Mouse (Mus musculus): Measurements from ENCODE around the gene Nrip1. TPM values are rescaled to one million over a fixed set of nuclear protein-coding genes. Genes with fewer than 3 reads are reported as not detected.

Gene Nrip1
- 16.0 and 16.3 TPM in 2 replicates for polyA plus RNA-seq (2011; ENCODE audit: insufficient read length, low read depth, missing spikeins)

GRCm38 (mm10) chr16:76373671-76374091, at the start of gene Nrip1:
TSS of gene Nrip1 (minus strand) at chr16:76373827.
- Histone ChIP-seq H3K27ac (ENCODE audit: insufficient read depth, low read length) (peak within 1 kb of the TSS; percentile 94), H3K4me1 (ENCODE audit: control insufficient read depth, insufficient read depth, low read length) (peaks cover 2% of the 10 kb centered on the region), H3K4me3 (ENCODE audit: insufficient read depth, low read length) (peak within 1 kb of the TSS; percentile 88)
- peak; percentile 47 for TF ChIP-seq POLR2A (IDR thresholded peaks at IDR 0.05; ENCODE audit: low read depth, low read length)
- TF ChIP-seq CTCF (IDR thresholded peaks at IDR 0.05; ENCODE audit: borderline replicate concordance, insufficient read depth, low read length) = no peak

GRCm38 (mm10) chr16:76422531-76422930, 48.9 kb upstream of the Nrip1 start:
- no peak overlapping the region for H3K27ac ChIP-seq (ENCODE audit: insufficient read depth, low read length)
- H3K4me3 ChIP-seq (ENCODE audit: insufficient read depth, low read length) = no peak overlapping the region
- H3K4me1 ChIP-seq (ENCODE audit: control insufficient read depth, insufficient read depth, low read length) = no peaks in the 10 kb centered on the region
- TF ChIP-seq POLR2A (IDR thresholded peaks at IDR 0.05; ENCODE audit: low read depth, low read length) = no peak
- no peak for TF ChIP-seq CTCF (IDR thresholded peaks at IDR 0.05; ENCODE audit: borderline replicate concordance, insufficient read depth, low read length)

GRCm38 (mm10) chr16:76419849-76420248, 46.2 kb upstream of the Nrip1 start:
- H3K4me1 ChIP-seq (ENCODE audit: control insufficient read depth, insufficient read depth, low read length) = no peaks in the 10 kb centered on the region
- no peak overlapping the region for H3K4me3 ChIP-seq (ENCODE audit: insufficient read depth, low read length)
- no peak overlapping the region for H3K27ac ChIP-seq (ENCODE audit: insufficient read depth, low read length)
- TF ChIP-seq POLR2A (IDR thresholded peaks at IDR 0.05; ENCODE audit: low read depth, low read length) (no peak), CTCF (IDR thresholded peaks at IDR 0.05; ENCODE audit: borderline replicate concordance, insufficient read depth, low read length) (no peak)

GRCm38 (mm10) chr16:76416477-76416876, 42.9 kb upstream of the Nrip1 start:
- TF ChIP-seq CTCF (IDR thresholded peaks at IDR 0.05; ENCODE audit: borderline replicate concordance, insufficient read depth, low read length) (no peak), POLR2A (IDR thresholded peaks at IDR 0.05; ENCODE audit: low read depth, low read length) (no peak)
- Histone ChIP-seq H3K27ac (ENCODE audit: insufficient read depth, low read length) (no peak overlapping the region), H3K4me3 (ENCODE audit: insufficient read depth, low read length) (no peak overlapping the region), H3K4me1 (ENCODE audit: control insufficient read depth, insufficient read depth, low read length) (no peaks in the 10 kb centered on the region)

- H3K4me3 ChIP-seq (ENCODE audit: insufficient read depth, low read length) = no peak overlapping the region
- no peak overlapping the region for H3K27ac ChIP-seq (ENCODE audit: insufficient read depth, low read length)
- TF ChIP-seq POLR2A (IDR thresholded peaks at IDR 0.05; ENCODE audit: low read depth, low read length) = no peak
- no peak for TF ChIP-seq CTCF (IDR thresholded peaks at IDR 0.05; ENCODE audit: borderline replicate concordance, insufficient read depth, low read length)
- no peaks in the 10 kb centered on the region for H3K4me1 ChIP-seq (ENCODE audit: control insufficient read depth, insufficient read depth, low read length)
Observed at GRCm38 (mm10) chr16:76416060-76416438, 42.4 kb upstream of the Nrip1 start.

- no peaks in the 10 kb centered on the region for H3K4me1 ChIP-seq (ENCODE audit: control insufficient read depth, insufficient read depth, low read length)
- H3K27ac ChIP-seq (ENCODE audit: insufficient read depth, low read length) = no peak overlapping the region
- TF ChIP-seq CTCF (IDR thresholded peaks at IDR 0.05; ENCODE audit: borderline replicate concordance, insufficient read depth, low read length) (no peak), POLR2A (IDR thresholded peaks at IDR 0.05; ENCODE audit: low read depth, low read length) (no peak)
- H3K4me3 ChIP-seq (ENCODE audit: insufficient read depth, low read length) = no peak overlapping the region
Observed at GRCm38 (mm10) chr16:76415407-76416059, 41.9 kb upstream of the Nrip1 start.

GRCm38 (mm10) chr16:76414528-76414927, 40.9 kb upstream of the Nrip1 start:
- Histone ChIP-seq H3K27ac (ENCODE audit: insufficient read depth, low read length) (no peak overlapping the region), H3K4me3 (ENCODE audit: insufficient read depth, low read length) (no peak overlapping the region), H3K4me1 (ENCODE audit: control insufficient read depth, insufficient read depth, low read length) (no peaks in the 10 kb centered on the region)
- no peak for TF ChIP-seq CTCF (IDR thresholded peaks at IDR 0.05; ENCODE audit: borderline replicate concordance, insufficient read depth, low read length)

- TF ChIP-seq POLR2A (IDR thresholded peaks at IDR 0.05; ENCODE audit: low read depth, low read length) (no peak), CTCF (IDR thresholded peaks at IDR 0.05; ENCODE audit: borderline replicate concordance, insufficient read depth, low read length) (no peak)
- Histone ChIP-seq H3K4me3 (ENCODE audit: insufficient read depth, low read length) (no peak overlapping the region), H3K4me1 (ENCODE audit: control insufficient read depth, insufficient read depth, low read length) (peaks cover 4% of the 10 kb centered on the region; the same call in 1 of the 2 replicates), H3K27ac (ENCODE audit: insufficient read depth, low read length) (no peak overlapping the region)
Observed at GRCm38 (mm10) chr16:76413581-76413980, 40.0 kb upstream of the Nrip1 start.

- TF ChIP-seq CTCF (IDR thresholded peaks at IDR 0.05; ENCODE audit: borderline replicate concordance, insufficient read depth, low read length) = no peak
- no peak for TF ChIP-seq POLR2A (IDR thresholded peaks at IDR 0.05; ENCODE audit: low read depth, low read length)
- H3K4me3 ChIP-seq (ENCODE audit: insufficient read depth, low read length) = no peak overlapping the region
- peaks cover 4% of the 10 kb centered on the region for H3K4me1 ChIP-seq (ENCODE audit: control insufficient read depth, insufficient read depth, low read length)
- no peak overlapping the region; the same call in 1 of the 2 replicates for H3K27ac ChIP-seq (ENCODE audit: insufficient read depth, low read length)
Observed at GRCm38 (mm10) chr16:76409355-76409722, 35.7 kb upstream of the Nrip1 start.

GRCm38 (mm10) chr16:76408696-76409354, 35.2 kb upstream of the Nrip1 start:
- TF ChIP-seq CTCF (IDR thresholded peaks at IDR 0.05; ENCODE audit: borderline replicate concordance, insufficient read depth, low read length) (no peak), POLR2A (IDR thresholded peaks at IDR 0.05; ENCODE audit: low read depth, low read length) (no peak)
- H3K4me1 ChIP-seq (ENCODE audit: control insufficient read depth, insufficient read depth, low read length) = peaks cover 4% of the 10 kb centered on the region
- no peak overlapping the region for H3K4me3 ChIP-seq (ENCODE audit: insufficient read depth, low read length)
- H3K27ac ChIP-seq (ENCODE audit: insufficient read depth, low read length) = peak overlapping the region; percentile 29; the same call in 1 of the 2 replicates
